Mouse (Mus musculus): ENCODE results near the gene Cldn3.

- TF ChIP-seq CTCF (IDR thresholded peaks at IDR 0.05; ENCODE audit: borderline replicate concordance, extremely low read depth, insufficient read depth, insufficient read length) (no peak), POLR2A (IDR thresholded peaks at IDR 0.05; ENCODE audit: borderline replicate concordance, extremely low read depth, insufficient read depth, insufficient read length, poor library complexity, severe bottlenecking) (no peak)
Measured at GRCm38 (mm10) chr5:135021814-135022213, 35.8 kb downstream of the Cldn3 start.

Data from brain, embryonic 14.5 days (tissue).